Mouse (Mus musculus): ENCODE results near the gene Tial1. TPM values are rescaled to one million over a fixed set of nuclear protein-coding genes. Genes with fewer than 3 reads are reported as not detected.

Gene Tial1
- total RNA-seq, 2 experiments from 2014 or later, result 52.6 to 74.4 TPM

- peak; percentile 82 for ATAC-seq (replicated peaks; ENCODE audit: low FRiP score, poor library complexity, severe bottlenecking)
Observed at GRCm38 (mm10) chr7:128417930-128418779, 43.4 kb downstream of the Tial1 start, which contains the start of gene Rgs10. Rgs10 (minus strand) TSS chr7:128418758.

- peak; percentile 47 for ATAC-seq (replicated peaks; ENCODE audit: low FRiP score, poor library complexity, severe bottlenecking)
Observed at GRCm38 (mm10) chr7:128417226-128417929, 44.1 kb downstream of the Tial1 start.

GRCm38 (mm10) chr7:128416664-128417063 is 44.9 kb downstream of the Tial1 start:
- no peak for ATAC-seq (replicated peaks; ENCODE audit: low FRiP score, poor library complexity, severe bottlenecking)

GRCm38 (mm10) chr7:128414433-128414832 is 47.1 kb downstream of the Tial1 start:
- no peak for ATAC-seq (replicated peaks; ENCODE audit: low FRiP score, poor library complexity, severe bottlenecking)

- ATAC-seq (replicated peaks; ENCODE audit: low FRiP score, poor library complexity, severe bottlenecking), result no peak
Observed at GRCm38 (mm10) chr7:128412071-128412833, 49.3 kb downstream of the Tial1 start.

- no peak for ATAC-seq (replicated peaks; ENCODE audit: low FRiP score, poor library complexity, severe bottlenecking)
Observed at GRCm38 (mm10) chr7:128410708-128411413, 50.7 kb downstream of the Tial1 start.

GRCm38 (mm10) chr7:128408265-128408664 is 53.3 kb downstream of the Tial1 start:
- 0 out of 2 replicates have a peak, but pooled peaks have one; percentile 60 for ATAC-seq (replicated peaks; ENCODE audit: low FRiP score, poor library complexity, severe bottlenecking)

GRCm38 (mm10) chr7:128403988-128404387 is 57.5 kb downstream of the Tial1 start:
- ATAC-seq (replicated peaks; ENCODE audit: low FRiP score, poor library complexity, severe bottlenecking), result no peak

- ATAC-seq (replicated peaks; ENCODE audit: low FRiP score, poor library complexity, severe bottlenecking), result no peak
Observed at GRCm38 (mm10) chr7:128403586-128403985, 57.9 kb downstream of the Tial1 start.

GRCm38 (mm10) chr7:128403128-128403527 is 58.4 kb downstream of the Tial1 start:
- ATAC-seq (replicated peaks; ENCODE audit: low FRiP score, poor library complexity, severe bottlenecking), result peak; percentile 43; the same call in 1 of the 2 replicates

GRCm38 (mm10) chr7:128402577-128402976 is 58.9 kb downstream of the Tial1 start:
- no peak for ATAC-seq (replicated peaks; ENCODE audit: low FRiP score, poor library complexity, severe bottlenecking)

- no peak for ATAC-seq (replicated peaks; ENCODE audit: low FRiP score, poor library complexity, severe bottlenecking)
Observed at GRCm38 (mm10) chr7:128398664-128399063, 62.9 kb downstream of the Tial1 start.

- ATAC-seq (replicated peaks; ENCODE audit: low FRiP score, poor library complexity, severe bottlenecking), result no peak
Observed at GRCm38 (mm10) chr7:128397066-128397465, 64.5 kb downstream of the Tial1 start.

- ATAC-seq (replicated peaks; ENCODE audit: low FRiP score, poor library complexity, severe bottlenecking), result no peak
Observed at GRCm38 (mm10) chr7:128393756-128394155, 67.8 kb downstream of the Tial1 start.

GRCm38 (mm10) chr7:128392972-128393314 is 68.6 kb downstream of the Tial1 start:
- peak; percentile 39 for ATAC-seq (replicated peaks; ENCODE audit: low FRiP score, poor library complexity, severe bottlenecking)

GRCm38 (mm10) chr7:128392071-128392971 is 69.2 kb downstream of the Tial1 start:
- ATAC-seq (replicated peaks; ENCODE audit: low FRiP score, poor library complexity, severe bottlenecking), result peak; percentile 59

- no peak for ATAC-seq (replicated peaks; ENCODE audit: low FRiP score, poor library complexity, severe bottlenecking)
Observed at GRCm38 (mm10) chr7:128391267-128392057, 70.1 kb downstream of the Tial1 start.

All from erythroblast, adult 5-6 weeks (primary cell).